Mouse (Mus musculus) thymus, adult 2 months (tissue): ENCODE measurements around the gene Fbxl18. TPM values are rescaled to one million over a fixed set of nuclear protein-coding genes. Genes with fewer than 3 reads are reported as not detected.

ENCODE experiments used
- DNase-seq: peaks from one replicate; pipeline ENCODE4 v3.0.0; 2021
- H3K27ac ChIP-seq: fragments of 200-500 bp; 2 replicates; pipeline ENCODE4 v1.5.1; 2012; ENCODE audit warnings: low read length, control low read depth; ENCODE audit not compliant: control insufficient read depth, insufficient read depth
- H3K27me3 ChIP-seq: fragments of 200-500 bp; 2 replicates; pipeline ENCODE4 v1.6.1; 2012; ENCODE audit warnings: mild to moderate bottlenecking, low read length, moderate library complexity, mixed read lengths; ENCODE audit not compliant: control insufficient read depth, insufficient read depth
- H3K36me3 ChIP-seq: fragments of 200-500 bp; 2 replicates; pipeline ENCODE4 v1.6.1; 2012; ENCODE audit warnings: mild to moderate bottlenecking, low read length, moderate library complexity; ENCODE audit not compliant: control insufficient read depth, insufficient read depth
- H3K4me1 ChIP-seq: fragments of 200-500 bp; replicated peaks from 2 replicates; pipeline ENCODE4 v1.6.1; 2012; ENCODE audit warnings: low read length; ENCODE audit not compliant: control insufficient read depth, insufficient read depth
- H3K4me3 ChIP-seq: fragments of 200-500 bp; 2 replicates; pipeline ENCODE4 v1.5.1; 2012; ENCODE audit warnings: mild to moderate bottlenecking, low read length, control low read depth, moderate library complexity; ENCODE audit not compliant: control insufficient read depth, insufficient read depth
- CTCF ChIP-seq: fragments of 200-500 bp; IDR thresholded peaks from 2 replicates; pipeline ENCODE4 v1.5.1; 2012; ENCODE audit warnings: mild to moderate bottlenecking, control low read depth, low read length, moderate library complexity, borderline replicate concordance; ENCODE audit not compliant: control insufficient read depth, poor library complexity, insufficient read depth; ENCODE audit errors: extremely low read depth
- POLR2A ChIP-seq: fragments of 200-500 bp; IDR thresholded peaks from 2 replicates; pipeline ENCODE4 v1.6.1; 2012; ENCODE audit warnings: mild to moderate bottlenecking, low read length, control low read depth, moderate library complexity; ENCODE audit not compliant: control insufficient read depth, poor library complexity, insufficient read depth; ENCODE audit errors: extremely low read depth
- WGBS: fragments of 180-500 bp; shearing (Covaris S2); methylation state at CpG from one replicate; pipeline ENCODE4 v1.1.7; 2018; 5-methylcytosine and 5-hydroxymethylcytosine counted together
- polyA plus RNA-seq: library from polyadenylated mRNA; depleted of rRNA; stranded (reverse); fragments of >200 nt; gene quantifications from 2 replicates; pipeline ENCODE4 v1.2.3, GENCODE M21; 2012

The Fbxl18 gene
- polyA plus RNA-seq, 1 experiment, result 25.8 TPM

DNA sequence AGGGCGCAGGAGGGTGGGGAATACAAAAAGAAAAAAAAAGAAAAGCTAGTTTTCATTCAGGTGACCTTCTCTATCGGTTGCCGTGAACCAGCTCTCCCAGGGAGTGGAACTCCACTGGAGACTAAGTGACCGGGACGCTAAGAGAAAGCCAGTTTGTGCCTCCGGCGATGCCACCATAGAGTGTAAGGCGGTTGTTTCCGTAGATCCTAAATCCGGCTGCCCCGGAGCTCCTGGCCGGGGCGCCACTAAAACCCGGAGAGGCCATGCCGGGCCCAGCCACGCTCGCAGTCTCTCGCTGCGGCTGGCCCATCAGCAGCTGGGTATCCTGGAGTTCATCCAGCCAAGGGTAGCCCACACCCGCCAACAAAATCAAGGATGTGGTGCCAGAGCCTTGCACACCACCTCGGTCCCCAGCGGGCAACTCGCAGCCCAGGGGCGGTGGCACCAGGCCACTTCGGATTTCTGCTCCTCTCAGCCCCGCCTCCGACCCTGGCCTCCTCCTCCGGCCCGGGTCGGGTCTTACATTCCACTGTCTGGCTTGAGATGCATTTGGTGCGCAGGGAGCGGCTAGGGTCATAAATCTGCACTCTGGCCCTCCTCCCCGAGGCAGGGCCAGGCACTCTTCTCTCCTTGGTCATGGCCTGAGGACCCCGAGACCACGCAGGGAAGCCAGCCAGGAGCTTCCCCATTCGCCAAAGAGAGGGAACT is 73.8 kb downstream of the Fbxl18 start:
- under 1% methylated on average over 36 of the region's 36 CpGs for WGBS
- DNase-seq, result peak; percentile 10
- peak overlapping the region; percentile 36 for H3K4me3 ChIP-seq
- H3K36me3 ChIP-seq, result no peaks in the 10 kb centered on the region
- peaks cover 5% of the 10 kb centered on the region for H3K4me1 ChIP-seq
- TF ChIP-seq POLR2A, result no peak
- no peak for TF ChIP-seq CTCF
- peak overlapping the region; percentile 24; the same call in 1 of the 2 replicates for H3K27ac ChIP-seq
- H3K27me3 ChIP-seq, result peaks cover 36% of the 10 kb centered on the region

DNA sequence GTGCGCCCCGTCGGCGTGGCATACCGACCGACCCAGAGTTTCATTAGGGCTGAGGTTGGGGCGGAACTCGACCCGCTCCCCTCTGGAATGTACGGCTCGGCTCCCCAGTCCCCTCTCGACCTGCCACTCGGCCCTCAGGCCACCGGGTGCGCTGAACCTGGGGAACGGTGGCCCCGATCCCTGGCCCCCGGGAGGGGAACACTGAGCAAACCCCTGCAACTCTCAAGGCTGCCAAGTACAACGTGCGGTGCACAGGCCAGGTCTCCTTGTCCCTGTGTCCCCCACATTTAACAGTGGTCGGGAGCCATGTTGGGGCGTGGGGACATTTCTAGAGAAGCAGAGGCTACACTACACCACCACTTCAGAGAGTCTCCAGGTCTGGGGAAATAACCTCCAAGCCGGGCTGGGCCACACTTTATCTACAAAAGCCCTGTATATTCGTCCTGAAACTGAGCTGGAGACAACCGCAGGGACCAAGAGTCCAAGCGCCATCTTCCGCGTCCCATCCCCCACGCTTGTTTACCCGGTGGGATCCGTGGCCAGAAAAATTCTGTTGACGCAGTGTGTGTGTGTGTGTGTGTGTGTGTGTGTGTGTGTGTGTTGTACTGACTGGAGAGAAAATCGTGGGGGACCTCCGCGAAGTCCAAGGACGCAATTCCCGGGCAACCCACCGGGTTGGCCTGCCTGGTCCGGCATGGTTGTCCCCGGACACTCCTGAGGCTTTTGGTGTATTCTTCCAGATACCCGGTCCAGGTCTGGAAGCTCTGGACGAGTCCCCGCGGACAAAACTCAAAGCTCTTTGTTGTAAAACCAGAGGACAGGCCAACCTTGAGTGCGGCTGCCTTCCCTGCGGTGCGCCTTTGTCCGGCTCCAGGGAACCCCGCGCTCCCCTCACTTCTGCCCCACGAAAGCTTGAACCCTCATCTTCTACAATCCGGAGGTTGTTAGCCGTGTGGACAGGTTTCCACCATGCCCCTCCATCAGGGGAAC is 74.7 kb downstream of the Fbxl18 start:
- no peaks in the 10 kb centered on the region for H3K36me3 ChIP-seq
- peak overlapping the region; percentile 59 for H3K27ac ChIP-seq
- H3K4me3 ChIP-seq, result peak overlapping the region; percentile 36
- H3K27me3 ChIP-seq, result peaks cover 41% of the 10 kb centered on the region
- peaks cover 10% of the 10 kb centered on the region for H3K4me1 ChIP-seq
- 1% methylated on average over 53 of the region's 53 CpGs for WGBS
- DNase-seq, result no peak
- no peak for TF ChIP-seq POLR2A
- TF ChIP-seq CTCF, result no peak

GRCm38 (mm10) chr5:142819385-142820275 is 75.6 kb downstream of the Fbxl18 start:
- Histone ChIP-seq H3K4me1 (peaks cover 18% of the 10 kb centered on the region), H3K4me3 (peak overlapping the region; percentile 36)
- no peak for DNase-seq

GRCm38 (mm10) chr5:142818435-142819360 is 76.5 kb downstream of the Fbxl18 start:
- peaks cover 52% of the 10 kb centered on the region for H3K27me3 ChIP-seq
- TF ChIP-seq CTCF, result no peak
- under 1% methylated on average over 43 of the region's 43 CpGs for WGBS
- no peak for DNase-seq
- peak overlapping the region; percentile 21; the same call in 1 of the 2 replicates for H3K4me3 ChIP-seq
- H3K36me3 ChIP-seq, result no peaks in the 10 kb centered on the region
- H3K27ac ChIP-seq, result peak overlapping the region; percentile 60; the same call in 1 of the 2 replicates
- H3K4me1 ChIP-seq, result peaks cover 18% of the 10 kb centered on the region

More at GRCm38 (mm10) chr5:142819385-142820275, 75.6 kb downstream of the Fbxl18 start:
- 2% methylated on average over 36 of the region's 36 CpGs for WGBS
- peak overlapping the region; percentile 59; the same call in 1 of the 2 replicates for H3K27ac ChIP-seq
- H3K36me3 ChIP-seq, result no peaks in the 10 kb centered on the region
- TF ChIP-seq CTCF (no peak), POLR2A (no peak)
- H3K27me3 ChIP-seq, result peaks cover 46% of the 10 kb centered on the region
